Mouse (Mus musculus) kidney, postnatal 25 days (tissue): ENCODE measurements at regions not wholly inside any gene's neighbourhood (a gene's known extent, or its start where the extent isn't known, plus 50 kb on each side); places are given as distances from the start of the nearest gene placed in this dataset.
"Not testable (repeated sequence)": the region's sequence is repeated elsewhere in the genome, so short reads cannot be mapped to it uniquely, and the experiment has no call there.

Experiments
- DNase-seq, 2 experiments: peaks; one replicate each; pipeline ENCODE4 v3.0.0; 2021; ENCODE audit warnings: mixed read lengths in 2 of 2

DNA sequence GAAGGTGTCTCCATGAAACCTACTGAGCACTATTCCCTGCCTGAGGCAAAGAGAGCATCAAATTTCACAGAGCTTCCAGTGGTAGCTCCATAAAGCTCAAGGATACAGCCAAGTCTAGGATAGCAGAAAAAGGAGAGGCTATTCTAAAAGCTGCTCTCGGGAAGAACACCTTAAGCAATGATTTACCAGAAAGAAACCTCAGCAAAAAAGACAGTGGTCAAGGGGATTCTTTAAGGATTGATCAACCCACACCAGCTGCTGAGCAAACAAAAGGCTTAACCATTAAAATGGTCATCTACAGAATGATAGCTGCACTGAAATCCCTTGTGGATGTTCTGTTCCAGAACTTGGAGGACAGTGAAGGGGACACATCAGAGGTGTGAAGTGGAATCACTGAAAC is 78.3 kb upstream of the Gm904 start:
- peak in 1 of 2 experiments; percentile 5 for DNase-seq

DNA sequence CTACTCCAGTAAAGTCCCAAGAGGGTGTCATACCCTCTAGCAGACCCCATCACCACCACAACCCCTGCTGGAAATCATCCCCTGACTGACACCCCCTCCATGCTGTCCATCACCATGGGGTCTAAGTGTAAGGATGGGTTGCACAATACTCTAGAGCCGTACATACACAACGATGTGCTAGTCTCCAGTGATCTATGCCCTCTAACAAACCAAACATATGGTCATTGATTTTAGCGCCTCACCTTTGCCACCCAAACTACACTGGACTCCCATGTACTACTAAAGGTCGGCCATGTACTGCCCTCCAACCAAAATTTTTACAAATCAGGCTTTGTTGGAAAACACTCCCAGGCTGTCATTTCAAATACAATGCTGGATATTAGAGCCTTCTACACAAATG is 64.1 kb upstream of the Gm904 start:
- DNase-seq: not testable (repeated sequence)

DNA sequence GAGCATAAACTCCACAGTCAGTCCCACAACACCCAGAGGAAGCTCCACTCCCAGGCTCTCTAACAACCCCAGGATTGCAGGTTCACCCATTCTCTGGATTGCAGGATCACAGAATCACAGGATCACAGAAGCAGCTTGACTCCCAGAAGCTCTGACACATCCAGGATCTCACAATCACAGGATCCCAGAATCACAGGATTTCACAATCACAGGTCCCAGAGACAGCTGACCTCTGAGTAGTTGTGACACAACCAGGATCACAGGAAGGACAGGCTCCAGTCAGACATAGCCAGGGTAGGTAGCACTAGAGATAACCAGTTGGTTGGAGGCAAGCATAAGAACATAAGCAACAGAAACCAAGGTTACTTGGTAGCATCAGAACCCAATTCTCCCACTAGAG is 52.6 kb upstream of the Gm904 start:
- DNase-seq: not testable (repeated sequence)
